In the genomic region with DNA sequence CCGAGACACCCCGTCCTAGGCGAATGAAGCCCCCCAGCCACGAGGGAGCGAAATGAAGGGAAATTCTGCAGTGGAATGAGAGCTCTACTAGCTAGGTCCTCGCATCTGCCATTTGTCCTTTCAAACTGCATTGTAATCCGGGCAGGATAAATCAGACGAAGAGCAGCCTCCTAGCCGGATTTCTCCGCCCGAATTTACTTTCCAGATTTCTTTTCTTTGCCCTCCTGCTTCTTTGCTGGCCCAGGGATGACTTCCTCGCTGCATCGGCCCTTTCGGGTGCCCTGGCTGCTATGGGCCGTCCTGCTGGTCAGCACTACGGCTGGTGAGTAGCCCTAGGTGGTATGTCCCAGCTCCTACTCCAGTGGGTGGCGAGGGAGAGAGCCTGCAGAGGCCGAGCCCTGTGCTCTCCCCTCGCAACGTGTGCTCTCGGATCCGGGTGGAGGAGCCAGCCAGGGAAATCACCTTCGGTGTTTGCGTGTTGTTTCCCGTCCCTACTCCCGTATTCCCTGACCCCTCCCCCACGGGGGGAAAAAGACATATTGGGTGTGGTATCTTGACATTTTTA, we compare ENCODE assay signal across 8 mouse cellular contexts. TPM values are rescaled to one million over a fixed set of nuclear protein-coding genes. Genes with fewer than 3 reads are reported as not detected.
DNase-seq lines count a peak whose midpoint lies in the region; ATAC-seq lines count a peak whose summit lies in the region.

No protein-coding gene starts in this region.

- peak; percentile 1 for DNase-seq in T-cell, adult 2 months (ENCODE audit: low spot score)
- peak; percentile 33 to 45 for DNase-seq in gastrocnemius, adult 8-10 months (ENCODE audit: low spot score in 2 of 2)
- peak; percentile 60 for DNase-seq in induced T-regulatory cell, adult 2 months (ENCODE audit: low read depth)
- peak; percentile 17 to 34 for DNase-seq in left cerebral cortex, postnatal 14 days (ENCODE audit: low spot score in 2 of 2)
- DNase-seq in right cerebral cortex, postnatal 25 days: peak; percentile 51

- 0 out of 2 replicates have a peak, but pooled peaks have one; percentile 23 for ATAC-seq in common myeloid progenitor, adult 5-6 weeks (replicated peaks; ENCODE audit: low read depth, poor library complexity, severe bottlenecking)
- peak; percentile 30 for ATAC-seq in megakaryocyte progenitor cell, adult 5-6 weeks (replicated peaks; ENCODE audit: poor library complexity)
- no peak for ATAC-seq in erythroid progenitor cell, adult 5-6 weeks (replicated peaks; ENCODE audit: low FRiP score, poor library complexity, severe bottlenecking)

- intact Hi-C loops in left cerebral cortex, postnatal 14 days (cut with DNase I): no loop called here

RNA-seq across cellular contexts. Expression of a gene that starts 1.3 kb away (rescaled TPM):
- 15.8 and 19.0 TPM in 2 replicates for total RNA-seq in common myeloid progenitor, adult 5-6 weeks (2017)
- total RNA-seq in gastrocnemius, adult 8-10 months (2022): 10 to 100 TPM; 50.0 to 63.1 (median 52.3) TPM
- total RNA-seq in left cerebral cortex, postnatal 14 days (2021): 100 to 1,000 TPM; 103 to 108 TPM
- 12.5 and 13.5 TPM in 2 replicates for total RNA-seq in megakaryocyte progenitor cell, adult 5-6 weeks (2015)
- 6.0 and 6.5 TPM in 2 replicates for total RNA-seq in megakaryocyte progenitor cell, adult 5-6 weeks (2017)
- 4.0 and 10.1 TPM in 2 replicates for total RNA-seq in erythroid progenitor cell, adult 5-6 weeks (2015; ENCODE audit: low replicate concordance)
- total RNA-seq in erythroid progenitor cell, adult 5-6 weeks (2017; ENCODE audit: low replicate concordance): 1.2 and 1.3 TPM in 2 replicates

Comparison
In these comparisons a context has a peak if more than half of its experiments do, and no peak if none do; other contexts are left out.
1. DNase-seq: peak in every context shown above with its lines; median percentile 60 in induced T-regulatory cell, adult 2 months; 51 in right cerebral cortex, postnatal 25 days; 39 in gastrocnemius, adult 8-10 months; 26 in left cerebral cortex, postnatal 14 days; 1 in T-cell, adult 2 months.